Mouse (Mus musculus): Measurements from ENCODE around the gene Gm17545. TPM values are rescaled to one million over a fixed set of nuclear protein-coding genes. Genes with fewer than 3 reads are reported as not detected.

Gm17545 gene
- polyA plus RNA-seq, 1 experiment: not detected

- no peak overlapping the region for H3K4me3 ChIP-seq (ENCODE audit: low read depth, low read length)
- no peaks in the 10 kb centered on the region for H3K36me3 ChIP-seq (ENCODE audit: control insufficient read depth, insufficient read depth, low read length)
- TF ChIP-seq CTCF (IDR thresholded peaks at IDR 0.05; ENCODE audit: extremely low read depth, insufficient read length, insufficient replicate concordance, low read depth, low read length): no peak
- no peak for TF ChIP-seq POLR2A (IDR thresholded peaks at IDR 0.05; ENCODE audit: low read depth, low read length)
- H3K27me3 ChIP-seq (ENCODE audit: control insufficient read depth, insufficient read depth, low read length): no peaks in the 10 kb centered on the region
- 37% methylated on average over 6 of the region's 6 CpGs for WGBS
- no peaks in the 10 kb centered on the region for H3K4me1 ChIP-seq (ENCODE audit: control insufficient read depth, insufficient read depth, insufficient read length, low read length)
- no peak overlapping the region for H3K27ac ChIP-seq (ENCODE audit: insufficient read depth, low read depth, low read length)
Measured at GRCm38 (mm10) chr9:22417547-22417946, 36.5 kb upstream of the Gm17545 start.

DNA sequence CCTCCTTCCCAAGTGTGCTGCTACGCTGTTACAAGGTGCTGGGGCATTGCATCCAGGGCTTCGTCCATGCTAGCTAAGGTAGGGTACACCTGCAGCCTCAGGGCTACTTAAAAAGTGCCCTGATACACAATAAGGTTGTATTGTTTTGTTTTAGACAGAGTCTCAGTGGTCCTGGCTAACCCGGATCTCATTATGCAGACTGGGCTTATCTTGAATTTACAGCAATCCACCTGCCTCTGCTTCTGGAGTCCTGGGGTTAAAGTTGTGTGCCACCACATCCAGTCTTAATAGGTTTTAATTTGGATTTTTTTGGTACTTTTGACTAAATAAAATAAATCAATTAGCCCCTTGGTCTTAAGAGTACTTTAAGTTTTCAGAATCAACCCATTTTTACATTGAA, 34.2 kb upstream of the Gm17545 start:
- Histone ChIP-seq H3K27me3 (ENCODE audit: control insufficient read depth, insufficient read depth, low read length) (no peaks in the 10 kb centered on the region), H3K36me3 (ENCODE audit: control insufficient read depth, insufficient read depth, low read length) (no peaks in the 10 kb centered on the region), H3K4me3 (ENCODE audit: low read depth, low read length) (no peak overlapping the region), H3K27ac (ENCODE audit: insufficient read depth, low read depth, low read length) (no peak overlapping the region), H3K4me1 (ENCODE audit: control insufficient read depth, insufficient read depth, insufficient read length, low read length) (no peaks in the 10 kb centered on the region)
- 88% methylated on average over 3 of the region's 3 CpGs for WGBS
- TF ChIP-seq CTCF (IDR thresholded peaks at IDR 0.05; ENCODE audit: extremely low read depth, insufficient read length, insufficient replicate concordance, low read depth, low read length) (no peak), POLR2A (IDR thresholded peaks at IDR 0.05; ENCODE audit: low read depth, low read length) (no peak)

DNA sequence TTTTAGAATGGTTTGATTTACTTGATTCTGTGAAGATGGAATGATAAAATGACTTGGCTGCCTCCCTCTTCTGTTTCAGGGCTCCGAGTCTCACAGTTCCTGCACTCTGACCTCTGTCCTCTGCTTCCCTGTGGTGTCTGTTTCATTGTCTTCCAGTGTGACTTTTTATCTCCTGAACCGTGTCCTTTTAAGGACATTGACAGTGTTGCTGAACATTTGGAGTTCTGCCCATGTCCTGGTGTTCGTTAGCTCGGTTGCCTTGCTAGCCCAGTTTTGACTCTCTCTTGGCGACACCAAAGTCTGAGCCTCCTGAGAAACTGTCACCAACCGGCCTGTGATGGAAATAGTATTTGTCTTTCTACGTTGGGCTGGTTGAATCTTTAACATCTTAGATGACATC, 33.6 kb upstream of the Gm17545 start:
- WGBS: 31% methylated on average over 7 of the region's 7 CpGs
- Histone ChIP-seq H3K36me3 (ENCODE audit: control insufficient read depth, insufficient read depth, low read length) (no peaks in the 10 kb centered on the region), H3K4me3 (ENCODE audit: low read depth, low read length) (no peak overlapping the region), H3K4me1 (ENCODE audit: control insufficient read depth, insufficient read depth, insufficient read length, low read length) (no peaks in the 10 kb centered on the region), H3K27ac (ENCODE audit: insufficient read depth, low read depth, low read length) (no peak overlapping the region), H3K27me3 (ENCODE audit: control insufficient read depth, insufficient read depth, low read length) (no peaks in the 10 kb centered on the region)
- no peak for TF ChIP-seq POLR2A (IDR thresholded peaks at IDR 0.05; ENCODE audit: low read depth, low read length)
- TF ChIP-seq CTCF (IDR thresholded peaks at IDR 0.05; ENCODE audit: extremely low read depth, insufficient read length, insufficient replicate concordance, low read depth, low read length): no peak

DNA sequence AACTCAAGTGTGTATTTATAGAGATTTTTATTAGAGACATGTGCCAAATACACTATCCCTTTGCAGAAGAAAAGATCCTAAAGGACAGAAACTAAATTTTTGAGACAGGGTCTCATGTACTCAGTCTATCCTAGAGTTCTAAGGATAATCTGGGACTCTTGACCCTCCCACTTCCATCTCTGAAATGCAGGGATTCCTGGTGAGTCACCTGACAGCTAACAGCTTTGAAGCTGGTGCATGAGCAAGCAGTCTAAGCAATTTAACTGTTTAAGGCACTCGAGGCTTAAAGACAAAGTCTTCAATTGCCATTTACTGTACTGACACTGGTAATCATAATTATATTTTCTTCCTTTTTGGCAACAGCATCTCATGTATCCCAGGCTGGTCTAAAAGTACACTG, 31.5 kb upstream of the Gm17545 start:
- WGBS: 44% methylated on average over 1 of the region's 1 CpGs
- no peaks in the 10 kb centered on the region for H3K36me3 ChIP-seq (ENCODE audit: control insufficient read depth, insufficient read depth, low read length)
- TF ChIP-seq CTCF (IDR thresholded peaks at IDR 0.05; ENCODE audit: extremely low read depth, insufficient read length, insufficient replicate concordance, low read depth, low read length) (no peak), POLR2A (IDR thresholded peaks at IDR 0.05; ENCODE audit: low read depth, low read length) (no peak)

DNA sequence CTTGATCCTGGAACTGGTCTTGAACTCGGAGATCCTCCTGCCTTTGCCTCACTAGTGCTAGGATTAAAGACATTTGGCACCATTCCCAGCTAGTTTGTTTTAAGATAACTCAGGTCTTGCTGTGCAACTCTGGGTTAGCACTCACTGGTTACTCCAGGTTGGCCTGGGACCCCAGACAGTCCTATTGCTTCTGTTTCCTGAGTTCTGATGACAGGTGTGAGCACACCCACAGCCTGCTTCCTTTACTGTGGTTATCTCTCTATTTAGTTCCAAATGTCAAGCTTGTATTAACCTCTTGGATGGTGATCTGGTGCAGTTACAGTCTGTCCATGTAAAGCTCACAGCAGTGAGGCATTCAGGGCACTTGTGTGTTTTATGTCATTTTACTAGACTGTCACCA, 30.6 kb upstream of the Gm17545 start:
- H3K27me3 ChIP-seq (ENCODE audit: control insufficient read depth, insufficient read depth, low read length): no peaks in the 10 kb centered on the region
- no peak overlapping the region for H3K4me3 ChIP-seq (ENCODE audit: low read depth, low read length)
- TF ChIP-seq POLR2A (IDR thresholded peaks at IDR 0.05; ENCODE audit: low read depth, low read length) (no peak), CTCF (IDR thresholded peaks at IDR 0.05; ENCODE audit: extremely low read depth, insufficient read length, insufficient replicate concordance, low read depth, low read length) (no peak)
- WGBS: 50% methylated on average over 1 of the region's 1 CpGs
- H3K36me3 ChIP-seq (ENCODE audit: control insufficient read depth, insufficient read depth, low read length): no peaks in the 10 kb centered on the region
- H3K27ac ChIP-seq (ENCODE audit: insufficient read depth, low read depth, low read length): no peak overlapping the region
- no peaks in the 10 kb centered on the region for H3K4me1 ChIP-seq (ENCODE audit: control insufficient read depth, insufficient read depth, insufficient read length, low read length)

More for the DNA sequence above, 31.5 kb upstream of the Gm17545 start:
- Histone ChIP-seq H3K27me3 (ENCODE audit: control insufficient read depth, insufficient read depth, low read length) (no peaks in the 10 kb centered on the region), H3K27ac (ENCODE audit: insufficient read depth, low read depth, low read length) (no peak overlapping the region), H3K4me3 (ENCODE audit: low read depth, low read length) (no peak overlapping the region), H3K4me1 (ENCODE audit: control insufficient read depth, insufficient read depth, insufficient read length, low read length) (no peaks in the 10 kb centered on the region)

- no peaks in the 10 kb centered on the region for H3K36me3 ChIP-seq (ENCODE audit: control insufficient read depth, insufficient read depth, low read length)
- H3K4me3 ChIP-seq (ENCODE audit: low read depth, low read length): no peak overlapping the region
- WGBS: 75% methylated on average over 10 of the region's 10 CpGs
- no peak for TF ChIP-seq CTCF (IDR thresholded peaks at IDR 0.05; ENCODE audit: extremely low read depth, insufficient read length, insufficient replicate concordance, low read depth, low read length)
- no peak for TF ChIP-seq POLR2A (IDR thresholded peaks at IDR 0.05; ENCODE audit: low read depth, low read length)
- H3K27me3 ChIP-seq (ENCODE audit: control insufficient read depth, insufficient read depth, low read length): no peaks in the 10 kb centered on the region
- H3K27ac ChIP-seq (ENCODE audit: insufficient read depth, low read depth, low read length): no peak overlapping the region
- no peaks in the 10 kb centered on the region for H3K4me1 ChIP-seq (ENCODE audit: control insufficient read depth, insufficient read depth, insufficient read length, low read length)
Measured at GRCm38 (mm10) chr9:22424196-22424595, 29.9 kb upstream of the Gm17545 start.

GRCm38 (mm10) chr9:22424719-22425118, 29.4 kb upstream of the Gm17545 start:
- WGBS: 84% methylated on average over 4 of the region's 4 CpGs
- H3K27me3 ChIP-seq (ENCODE audit: control insufficient read depth, insufficient read depth, low read length): no peaks in the 10 kb centered on the region

More at GRCm38 (mm10) chr9:22424719-22425118, 29.4 kb upstream of the Gm17545 start:
- H3K36me3 ChIP-seq (ENCODE audit: control insufficient read depth, insufficient read depth, low read length): no peaks in the 10 kb centered on the region
- TF ChIP-seq POLR2A (IDR thresholded peaks at IDR 0.05; ENCODE audit: low read depth, low read length): no peak
- TF ChIP-seq CTCF (IDR thresholded peaks at IDR 0.05; ENCODE audit: extremely low read depth, insufficient read length, insufficient replicate concordance, low read depth, low read length): no peak
- H3K27ac ChIP-seq (ENCODE audit: insufficient read depth, low read depth, low read length): no peak overlapping the region
- H3K4me1 ChIP-seq (ENCODE audit: control insufficient read depth, insufficient read depth, insufficient read length, low read length): no peaks in the 10 kb centered on the region
- no peak overlapping the region for H3K4me3 ChIP-seq (ENCODE audit: low read depth, low read length)

Measured in small intestine, adult 2 months (tissue).